Mouse (Mus musculus): ENCODE results near the gene Prrt2.
A peak's percentile ranks its signal among the peaks of the same experiment; 100 is the strongest.

The Prrt2 gene

DNA sequence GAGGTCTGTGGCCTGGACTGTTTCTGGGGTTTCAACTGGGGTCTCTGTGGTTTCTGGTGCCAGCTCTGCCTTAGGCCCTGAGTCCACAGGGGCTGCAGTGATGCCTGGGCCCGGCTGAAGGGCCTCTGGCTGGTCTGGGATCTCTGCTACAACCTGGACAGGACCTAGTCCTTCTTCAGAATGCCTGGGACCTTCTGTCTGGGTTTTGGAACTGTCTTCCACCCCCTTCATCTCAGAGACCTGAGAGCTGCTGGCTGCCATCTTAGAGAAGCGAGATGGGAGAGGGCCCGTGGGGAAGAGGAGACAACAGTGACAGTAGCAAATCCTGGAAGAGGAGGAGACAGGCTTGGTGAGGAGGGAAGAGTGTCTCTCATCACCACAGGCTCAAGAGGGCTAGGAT lies 980 bp downstream of the Prrt2 start:
- no peak for DNase-seq (ENCODE audit: low spot score)

DNA sequence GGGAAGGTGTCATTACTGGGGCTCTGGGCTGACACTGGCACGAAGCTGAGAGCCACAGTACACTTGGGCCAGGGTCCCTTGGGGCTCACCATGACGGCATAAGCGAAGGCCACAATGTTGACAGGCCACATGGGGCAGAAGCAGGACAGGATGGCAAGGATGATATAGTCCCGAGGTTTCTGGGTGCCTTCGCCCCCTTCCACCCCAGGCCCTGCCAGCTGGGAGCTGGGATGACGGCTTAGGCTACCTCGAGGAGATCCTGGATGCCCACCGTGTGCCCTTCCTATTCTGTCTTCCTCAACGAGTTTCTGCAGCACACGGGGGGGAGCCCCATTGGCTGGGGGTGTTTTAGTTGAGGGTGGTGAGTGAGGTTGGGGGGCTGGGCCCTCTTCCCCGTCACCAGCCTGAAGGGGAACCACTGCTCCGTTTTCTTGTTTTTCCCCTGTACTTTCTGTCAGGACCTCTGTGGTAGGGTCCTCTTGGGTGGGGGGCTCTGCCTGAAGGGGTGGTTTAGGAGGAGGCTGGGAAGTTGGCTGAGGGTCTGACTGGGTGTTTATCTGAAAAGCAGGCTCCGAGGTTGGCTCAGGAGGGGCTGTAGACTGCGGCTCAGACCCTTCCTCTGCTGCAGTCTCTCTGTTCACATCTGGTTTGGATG lies 1.6 kb downstream of the Prrt2 start:
- DNase-seq (ENCODE audit: low spot score) = no peak

- no peak for DNase-seq (ENCODE audit: low spot score)
Observed at GRCm38 (mm10) chr7:127018416-127019305, 2.4 kb downstream of the Prrt2 start.

DNA sequence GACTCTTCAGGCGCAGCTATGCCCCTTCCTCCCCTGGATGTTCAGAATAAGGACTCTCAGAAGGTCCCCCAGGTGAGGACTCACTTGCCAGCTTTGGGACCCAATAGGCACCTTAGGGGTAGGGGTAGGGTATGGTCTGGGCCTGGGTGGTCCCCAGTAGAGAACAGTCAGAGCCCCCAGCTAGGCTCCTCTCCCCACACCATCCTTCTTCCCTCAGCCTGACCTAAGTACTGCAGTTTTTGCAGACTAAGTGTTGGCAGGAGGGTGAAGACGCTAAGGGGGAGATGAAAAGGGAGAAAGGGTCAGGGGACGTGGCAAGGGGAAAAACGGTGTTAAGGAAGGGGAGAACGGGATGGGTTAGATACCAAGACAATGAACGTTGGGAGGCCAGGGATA lies 3.1 kb downstream of the Prrt2 start:
- no peak for DNase-seq (ENCODE audit: low spot score)

- peak; percentile 100 for DNase-seq (ENCODE audit: low spot score)
Observed at GRCm38 (mm10) chr7:127016971-127017949, 3.8 kb downstream of the Prrt2 start, which contains the start of gene Pagr1a. TSS of gene Pagr1a (minus strand) at chr7:127017352.

- DNase-seq (ENCODE audit: low spot score) = peak; percentile 72
Observed at GRCm38 (mm10) chr7:127016486-127016938, 4.5 kb downstream of the Prrt2 start.

DNA sequence TGATC lies 4.7 kb downstream of the Prrt2 start, which contains the start of gene Pagr1b:
TSS of gene Pagr1b (minus strand) at position 4 of the 5 bp plus-strand sequence.
- no peak for DNase-seq (ENCODE audit: low spot score)

DNA sequence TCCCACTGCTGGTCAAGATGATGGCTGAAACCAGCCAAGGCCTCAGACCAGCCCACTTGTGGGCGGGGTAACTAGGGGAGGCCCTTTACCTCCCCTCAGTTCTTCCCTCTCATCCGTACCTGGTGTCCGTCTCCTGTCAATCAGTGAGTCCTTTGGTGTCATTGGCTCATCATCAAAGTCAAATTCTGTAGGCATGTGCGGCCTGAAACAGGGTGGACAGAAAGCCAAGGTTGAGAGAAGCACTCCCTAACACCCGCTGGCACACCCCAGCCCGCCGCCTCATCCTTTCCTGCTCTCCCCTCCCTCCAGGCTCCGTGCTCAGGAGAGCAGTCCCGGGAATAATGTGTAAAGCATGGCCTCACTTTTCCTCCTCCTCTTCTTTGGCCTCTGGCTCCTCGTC lies 4.9 kb downstream of the Prrt2 start:
- DNase-seq (ENCODE audit: low spot score) = peak; percentile 75

- no peak for DNase-seq (ENCODE audit: low spot score)
Observed at GRCm38 (mm10) chr7:127014993-127015392, 6.0 kb downstream of the Prrt2 start.

- peak; percentile 69 for DNase-seq (ENCODE audit: low spot score)
Observed at GRCm38 (mm10) chr7:127014320-127014719, 6.7 kb downstream of the Prrt2 start, which contains the start of gene Mvp. TSS of gene Mvp (minus strand) at chr7:127014621.

- no peak for DNase-seq (ENCODE audit: low spot score)
Observed at GRCm38 (mm10) chr7:127013385-127013784, 7.6 kb downstream of the Prrt2 start.

GRCm38 (mm10) chr7:127012845-127013244 lies 8.2 kb downstream of the Prrt2 start:
- DNase-seq (ENCODE audit: low spot score) = no peak

DNA sequence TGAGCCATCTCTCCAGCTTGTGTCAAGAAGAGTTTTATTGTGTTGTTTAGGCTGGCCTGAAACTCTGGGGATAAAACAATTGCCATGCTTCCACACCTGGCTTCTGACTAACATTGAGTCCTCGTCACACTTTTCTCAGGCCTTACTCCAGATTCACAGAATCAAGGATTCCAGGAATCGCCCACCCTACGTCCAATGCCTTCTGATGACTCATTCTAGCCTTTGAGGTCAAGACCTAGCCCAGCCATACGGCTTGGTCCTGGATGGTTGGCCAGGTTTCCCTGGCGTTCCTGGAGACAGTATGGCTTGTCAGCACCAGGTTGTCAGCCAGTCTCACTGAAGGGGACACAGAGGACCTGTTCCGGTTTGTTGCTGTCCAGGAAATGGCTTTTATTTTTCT lies 8.6 kb downstream of the Prrt2 start:
- no peak for DNase-seq (ENCODE audit: low spot score)

DNA sequence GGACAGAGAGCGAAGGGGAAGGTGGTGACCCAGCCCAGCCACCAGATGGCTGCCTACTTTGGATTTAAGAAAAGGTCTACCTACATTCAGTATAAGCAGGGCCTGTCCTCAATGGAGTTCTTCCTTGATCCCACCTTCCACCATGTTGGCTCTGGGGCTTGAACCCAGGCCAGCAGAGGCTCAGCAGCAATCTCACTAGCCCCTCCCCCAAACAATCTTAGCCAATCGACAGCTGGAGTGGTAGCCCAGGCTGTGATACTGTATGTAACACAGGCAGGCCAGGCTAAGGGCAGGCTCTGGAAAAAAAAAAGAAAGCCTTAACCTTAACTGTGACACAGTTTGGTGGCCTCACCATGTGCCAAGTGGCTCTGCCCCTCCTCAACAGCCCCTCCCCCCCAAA lies 9.3 kb downstream of the Prrt2 start:
- no peak for DNase-seq (ENCODE audit: low spot score)

DNA sequence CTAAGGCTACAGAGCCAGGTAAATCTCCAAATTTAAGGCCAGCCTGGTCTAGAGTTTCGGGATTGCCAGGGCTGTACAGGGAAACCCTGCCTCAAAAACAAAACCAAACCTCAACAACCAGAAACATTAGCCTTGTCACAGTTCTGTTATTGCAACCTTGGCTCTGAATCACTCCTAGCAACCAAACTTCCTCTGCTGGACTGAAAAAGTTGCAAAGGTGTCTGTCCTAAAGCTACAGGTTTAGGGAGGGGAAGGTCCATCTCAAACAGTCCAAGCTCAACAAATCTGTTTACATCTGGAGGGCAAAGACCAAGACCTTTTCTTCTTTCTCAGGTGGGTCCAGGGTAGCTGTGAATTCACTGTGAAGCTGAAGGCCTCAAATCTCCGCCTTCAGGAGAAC lies 10.0 kb downstream of the Prrt2 start:
- no peak for DNase-seq (ENCODE audit: low spot score)

GRCm38 (mm10) chr7:127009307-127010085 lies 11.5 kb downstream of the Prrt2 start:
- no peak for DNase-seq (ENCODE audit: low spot score)

GRCm38 (mm10) chr7:127008239-127009019 lies 12.6 kb downstream of the Prrt2 start:
- no peak for DNase-seq (ENCODE audit: low spot score)

DNA sequence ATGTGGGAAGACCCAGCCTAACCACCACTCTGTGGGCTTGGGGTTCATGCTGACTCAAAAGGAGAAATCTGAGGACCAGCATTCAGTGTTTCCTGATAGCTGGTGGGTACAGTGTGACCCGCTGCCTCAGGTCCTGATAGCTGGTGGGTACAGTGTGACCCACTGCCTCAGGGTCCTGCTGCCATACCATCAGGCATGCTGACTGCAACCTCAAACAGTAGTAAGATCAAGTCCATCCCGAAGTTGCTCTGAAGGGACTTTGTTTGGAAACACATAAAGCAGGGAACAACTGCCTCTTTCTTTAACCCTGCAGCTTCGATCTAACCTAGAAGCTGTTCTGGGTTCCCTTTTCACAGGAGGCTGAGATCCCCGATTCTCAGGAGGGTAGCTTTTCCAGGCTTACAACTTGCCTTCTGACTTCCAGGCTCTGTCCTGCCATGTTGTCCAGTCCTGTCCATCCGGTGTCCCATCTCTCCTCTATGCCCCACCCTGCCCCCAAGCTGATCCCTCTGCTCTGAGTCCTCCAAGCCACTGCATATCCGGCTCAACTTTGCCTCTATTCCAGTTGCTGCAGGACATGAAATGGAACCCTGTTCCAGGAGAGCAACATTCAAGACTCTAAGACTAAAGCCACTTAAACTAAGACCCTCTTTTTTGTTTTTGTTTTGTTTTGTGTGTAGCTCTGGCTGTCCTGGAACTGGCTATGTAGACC lies 13.5 kb downstream of the Prrt2 start:
- no peak for DNase-seq (ENCODE audit: low spot score)

- no peak for DNase-seq (ENCODE audit: low spot score)
Observed at GRCm38 (mm10) chr7:127004122-127004875, 16.7 kb downstream of the Prrt2 start.

- DNase-seq (ENCODE audit: low spot score) = no peak
Observed at GRCm38 (mm10) chr7:127003620-127004019, 17.4 kb downstream of the Prrt2 start.
